Mouse (Mus musculus) cerebellum, adult 2 months (tissue): Measurements from ENCODE around the gene Samd11. TPM values are rescaled to one million over a fixed set of nuclear protein-coding genes. Genes with fewer than 3 reads are reported as not detected.

Source experiments
- DNase-seq, 2 experiments: peaks; one replicate each; pipeline ENCODE4 v3.0.0; 2021
- H3K27ac ChIP-seq: fragments of 200-500 bp; 2 replicates; pipeline ENCODE4 v1.5.1; 2012; ENCODE audit warnings: low read length, control low read depth, inconsistent platforms; ENCODE audit not compliant: insufficient read depth
- H3K27me3 ChIP-seq: fragments of 200-500 bp; 2 replicates; pipeline ENCODE4 v1.6.1; 2012; ENCODE audit warnings: inconsistent platforms, mild to moderate bottlenecking, low read length, moderate library complexity; ENCODE audit not compliant: control insufficient read depth, insufficient read depth
- H3K4me1 ChIP-seq: fragments of 200-500 bp; 2 replicates; pipeline ENCODE4 v1.6.1; 2011; ENCODE audit warnings: low read length; ENCODE audit not compliant: control insufficient read depth, insufficient read depth
- H3K4me3 ChIP-seq: fragments of 200-500 bp; replicated peaks from 2 replicates; pipeline ENCODE3; 2011; ENCODE audit warnings: mild to moderate bottlenecking, low read depth, low read length, control low read depth; ENCODE audit not compliant: insufficient read depth
- CTCF ChIP-seq: fragments of 200-500 bp; IDR thresholded peaks from 2 replicates; pipeline ENCODE4 v1.5.1; 2011; ENCODE audit warnings: low read depth, mild to moderate bottlenecking, control low read depth, low read length, moderate library complexity, borderline replicate concordance; ENCODE audit not compliant: insufficient read depth
- POLR2A ChIP-seq: fragments of 200-500 bp; IDR thresholded peaks from 2 replicates; pipeline ENCODE4 v1.6.1; 2011; ENCODE audit warnings: low read length, control low read depth, borderline replicate concordance; ENCODE audit not compliant: insufficient read depth
- WGBS: fragments of 180-500 bp; shearing (Covaris S2); methylation state at CpG from one replicate; pipeline ENCODE4 v1.1.7; 2018; 5-methylcytosine and 5-hydroxymethylcytosine counted together
- polyA plus RNA-seq: library from polyadenylated mRNA; depleted of rRNA; stranded (reverse); fragments of >200 nt; gene quantifications from 2 replicates; pipeline ENCODE4 v1.2.3, GENCODE M21; 2012

Samd11 gene
- polyA plus RNA-seq, 1 experiment, result 1.8 TPM

- DNase-seq, result no peak
- H3K4me3 ChIP-seq, result no peak overlapping the region
- H3K4me1 ChIP-seq, result peaks cover 5% of the 10 kb centered on the region; the same call in 1 of the 2 replicates
- no peak overlapping the region for H3K27ac ChIP-seq
- 91% methylated on average over 2 of the region's 2 CpGs for WGBS
- H3K27me3 ChIP-seq, result no peaks in the 10 kb centered on the region
- TF ChIP-seq POLR2A, result no peak
- TF ChIP-seq CTCF, result no peak
These were observed 31.2 kb downstream of the Samd11 start for GRCm38 (mm10) chr4:156224276-156224675.

- H3K27ac ChIP-seq, result no peak overlapping the region
- DNase-seq, result no peak
- peaks cover 16% of the 10 kb centered on the region for H3K4me1 ChIP-seq
- WGBS, result 76% methylated on average over 11 of the region's 11 CpGs
- TF ChIP-seq CTCF (no peak), POLR2A (no peak)
- no peaks in the 10 kb centered on the region for H3K27me3 ChIP-seq
- no peak overlapping the region for H3K4me3 ChIP-seq
These were observed 35.5 kb downstream of the Samd11 start for GRCm38 (mm10) chr4:156219936-156220335.

- WGBS, result 80% methylated on average over 16 of the region's 16 CpGs
- Histone ChIP-seq H3K27ac (no peak overlapping the region), H3K27me3 (no peaks in the 10 kb centered on the region), H3K4me1 (peaks cover 16% of the 10 kb centered on the region), H3K4me3 (no peak overlapping the region)
- no peak for DNase-seq
- TF ChIP-seq POLR2A, result no peak
- no peak for TF ChIP-seq CTCF
These were observed 37.6 kb downstream of the Samd11 start for GRCm38 (mm10) chr4:156217838-156218237.

- H3K4me3 ChIP-seq, result no peak overlapping the region
- no peak for DNase-seq
- TF ChIP-seq POLR2A (no peak), CTCF (no peak)
- 52% methylated on average over 16 of the region's 16 CpGs for WGBS
- H3K4me1 ChIP-seq, result peaks cover 16% of the 10 kb centered on the region
- H3K27me3 ChIP-seq, result no peaks in the 10 kb centered on the region
- H3K27ac ChIP-seq, result no peak overlapping the region
These were observed 38.3 kb downstream of the Samd11 start for GRCm38 (mm10) chr4:156217022-156217669.

GRCm38 (mm10) chr4:156216196-156216595 is 39.3 kb downstream of the Samd11 start:
- H3K4me1 ChIP-seq, result peaks cover 16% of the 10 kb centered on the region
- no peak for TF ChIP-seq CTCF
- TF ChIP-seq POLR2A, result no peak
- DNase-seq, result no peak
- 76% methylated on average over 2 of the region's 2 CpGs for WGBS
- H3K27ac ChIP-seq, result no peak overlapping the region
- no peak overlapping the region for H3K4me3 ChIP-seq
- no peaks in the 10 kb centered on the region for H3K27me3 ChIP-seq

GRCm38 (mm10) chr4:156215649-156216048 is 39.8 kb downstream of the Samd11 start, which contains the start of gene Perm1:
Gene Perm1 (plus strand): TSS chr4:156215868.
- 16% methylated on average over 4 of the region's 4 CpGs for WGBS
- TF ChIP-seq CTCF, result no peak
- no peak for TF ChIP-seq POLR2A
- H3K27me3 ChIP-seq, result no peaks in the 10 kb centered on the region
- H3K4me3 ChIP-seq, result no peak within 1 kb of the TSS
- peak in 1 of 2 experiments; percentile 65 for DNase-seq
- H3K4me1 ChIP-seq, result peaks cover 16% of the 10 kb centered on the region
- no peak within 1 kb of the TSS for H3K27ac ChIP-seq

- TF ChIP-seq CTCF (no peak), POLR2A (no peak)
- Histone ChIP-seq H3K4me1 (peaks cover 16% of the 10 kb centered on the region), H3K4me3 (no peak overlapping the region), H3K27me3 (no peaks in the 10 kb centered on the region), H3K27ac (no peak overlapping the region)
- DNase-seq, result no peak
- 91% methylated on average over 13 of the region's 13 CpGs for WGBS
These were observed 42.3 kb downstream of the Samd11 start for GRCm38 (mm10) chr4:156213134-156213533.

GRCm38 (mm10) chr4:156209963-156210635 is 45.4 kb downstream of the Samd11 start:
- H3K27me3 ChIP-seq, result no peaks in the 10 kb centered on the region
- no peak overlapping the region for H3K27ac ChIP-seq
- TF ChIP-seq POLR2A (no peak), CTCF (no peak)
- WGBS, result 83% methylated on average over 13 of the region's 13 CpGs
- H3K4me1 ChIP-seq, result peaks cover 4% of the 10 kb centered on the region; the same call in 1 of the 2 replicates
- H3K4me3 ChIP-seq, result no peak overlapping the region
- no peak for DNase-seq
